Mouse (Mus musculus) liver, embryonic 16.5 days (tissue): ENCODE measurements around the gene Gosr2. TPM values are rescaled to one million over a fixed set of nuclear protein-coding genes. Genes with fewer than 3 reads are reported as not detected.
A peak's percentile ranks its signal among the peaks of the same experiment; 100 is the strongest.

Experiments
- ATAC-seq: fragments of 200-750 bp; cut with Nextera tagmentation; 2 replicates; pipeline ENCODE4 v1.8.0; 2017; ENCODE audit warnings: low read depth, mild to moderate bottlenecking, moderate number of reproducible peaks, moderate library complexity
- H3K27ac ChIP-seq: fragments of 300-500 bp; sonication (generic); 2 replicates; pipeline ENCODE4 v1.5.1; 2014; ENCODE audit warnings: mild to moderate bottlenecking, low read length
- H3K27me3 ChIP-seq: fragments of 300-500 bp; sonication (generic); 2 replicates; pipeline ENCODE4 v1.6.1; 2014; ENCODE audit warnings: low read depth, low read length, mixed read lengths; ENCODE audit not compliant: control insufficient read depth, insufficient read depth
- H3K36me3 ChIP-seq: fragments of 300-500 bp; sonication (generic); 2 replicates; pipeline ENCODE4 v1.6.1; 2014; ENCODE audit warnings: mild to moderate bottlenecking; ENCODE audit not compliant: control insufficient read depth, insufficient read depth
- H3K4me1 ChIP-seq: fragments of 300-500 bp; sonication (generic); 2 replicates; pipeline ENCODE4 v1.6.1; 2014; ENCODE audit warnings: low read depth, low read length, mixed read lengths; ENCODE audit not compliant: control insufficient read depth
- H3K4me2 ChIP-seq: fragments of 300-500 bp; sonication (generic); 2 replicates; pipeline ENCODE4 v1.6.1; 2014; ENCODE audit warnings: low read depth, low read length, mixed read lengths
- H3K4me3 ChIP-seq: fragments of 300-500 bp; sonication (generic); 2 replicates; pipeline ENCODE4 v1.5.1; 2014; ENCODE audit warnings: low read depth, mild to moderate bottlenecking, low read length
- H3K9ac ChIP-seq: fragments of 300-500 bp; sonication (generic); 2 replicates; pipeline ENCODE4 v1.6.1; 2014; ENCODE audit warnings: low read depth, low read length
- H3K9me3 ChIP-seq: fragments of 300-500 bp; sonication (generic); replicated peaks from 2 replicates; pipeline ENCODE4 v1.6.1; 2016; ENCODE audit warnings: low read length; ENCODE audit not compliant: control insufficient read depth
- WGBS: fragments of 180-500 bp; shearing (Covaris S2); extraction: QIAGEN DNeasy Blood & Tissue Kit; methylation state at CpG from one replicate; pipeline ENCODE4 v1.1.7; 2014; ENCODE audit not compliant: insufficient replicate concordance; 5-methylcytosine and 5-hydroxymethylcytosine counted together
- polyA plus RNA-seq: library from polyadenylated mRNA; unstranded; fragments of >200 nt; fragmentation: Nextera tagmentation; extraction: Ambion mirVana; gene quantifications from 2 replicates; pipeline ENCODE4 v1.2.1, GENCODE M21; 2015

Gosr2 gene
- polyA plus RNA-seq, 1 experiment from 2014 or later, result 36.4 TPM

GRCm38 (mm10) chr11:103724331-103724771, 26.7 kb upstream of the Gosr2 start:
- WGBS, result 49% methylated on average over 11 of the region's 11 CpGs
- Histone ChIP-seq H3K4me2 (no peak overlapping the region), H3K27me3 (no peaks in the 10 kb centered on the region), H3K36me3 (no peaks in the 10 kb centered on the region), H3K9me3 (no peaks in the 10 kb centered on the region), H3K27ac (no peak overlapping the region), H3K4me3 (no peak overlapping the region), H3K9ac (no peak overlapping the region), H3K4me1 (no peaks in the 10 kb centered on the region)
- no peak for ATAC-seq

- Histone ChIP-seq H3K4me3 (no peak overlapping the region), H3K9me3 (no peaks in the 10 kb centered on the region), H3K4me2 (no peak overlapping the region), H3K9ac (no peak overlapping the region), H3K27me3 (no peaks in the 10 kb centered on the region), H3K36me3 (no peaks in the 10 kb centered on the region), H3K4me1 (no peaks in the 10 kb centered on the region), H3K27ac (no peak overlapping the region)
- 31% methylated on average over 9 of the region's 9 CpGs for WGBS
- ATAC-seq, result no peak
Observed at GRCm38 (mm10) chr11:103722040-103722481, 24.4 kb upstream of the Gosr2 start.

GRCm38 (mm10) chr11:103721468-103722039, 23.9 kb upstream of the Gosr2 start:
- no peaks in the 10 kb centered on the region for H3K4me1 ChIP-seq
- H3K4me3 ChIP-seq, result no peak overlapping the region
- no peak for ATAC-seq
- H3K4me2 ChIP-seq, result no peak overlapping the region
- no peak overlapping the region for H3K9ac ChIP-seq
- H3K9me3 ChIP-seq, result no peaks in the 10 kb centered on the region
- H3K36me3 ChIP-seq, result no peaks in the 10 kb centered on the region
- no peak overlapping the region for H3K27ac ChIP-seq
- WGBS, result 41% methylated on average over 15 of the region's 15 CpGs
- H3K27me3 ChIP-seq, result no peaks in the 10 kb centered on the region

GRCm38 (mm10) chr11:103719436-103719835, 21.7 kb upstream of the Gosr2 start:
- ATAC-seq, result no peak
- Histone ChIP-seq H3K4me2 (no peak overlapping the region), H3K9ac (no peak overlapping the region), H3K9me3 (no peaks in the 10 kb centered on the region), H3K4me1 (no peaks in the 10 kb centered on the region), H3K27ac (no peak overlapping the region), H3K27me3 (no peaks in the 10 kb centered on the region), H3K4me3 (no peak overlapping the region), H3K36me3 (no peaks in the 10 kb centered on the region)
- WGBS, result 63% methylated on average over 5 of the region's 5 CpGs

GRCm38 (mm10) chr11:103716971-103717370, 19.3 kb upstream of the Gosr2 start:
- no peaks in the 10 kb centered on the region for H3K27me3 ChIP-seq
- WGBS, result 39% methylated on average over 9 of the region's 9 CpGs
- H3K9me3 ChIP-seq, result no peaks in the 10 kb centered on the region
- H3K4me2 ChIP-seq, result no peak overlapping the region
- H3K36me3 ChIP-seq, result no peaks in the 10 kb centered on the region
- no peak overlapping the region for H3K4me3 ChIP-seq
- no peak overlapping the region for H3K9ac ChIP-seq
- no peak overlapping the region for H3K27ac ChIP-seq
- no peaks in the 10 kb centered on the region for H3K4me1 ChIP-seq
- no peak for ATAC-seq

GRCm38 (mm10) chr11:103714074-103714473, 16.4 kb upstream of the Gosr2 start:
- H3K4me2 ChIP-seq, result no peak overlapping the region
- H3K27ac ChIP-seq, result no peak overlapping the region
- no peaks in the 10 kb centered on the region for H3K27me3 ChIP-seq
- H3K9ac ChIP-seq, result no peak overlapping the region
- no peaks in the 10 kb centered on the region for H3K9me3 ChIP-seq
- WGBS, result 64% methylated on average over 2 of the region's 2 CpGs
- no peaks in the 10 kb centered on the region for H3K36me3 ChIP-seq
- H3K4me3 ChIP-seq, result no peak overlapping the region
- no peak for ATAC-seq
- H3K4me1 ChIP-seq, result no peaks in the 10 kb centered on the region

GRCm38 (mm10) chr11:103711851-103712587, 14.3 kb upstream of the Gosr2 start:
- no peak overlapping the region for H3K4me3 ChIP-seq
- H3K9ac ChIP-seq, result no peak overlapping the region
- no peaks in the 10 kb centered on the region for H3K27me3 ChIP-seq
- H3K4me1 ChIP-seq, result no peaks in the 10 kb centered on the region
- H3K9me3 ChIP-seq, result no peaks in the 10 kb centered on the region
- H3K4me2 ChIP-seq, result no peak overlapping the region
- no peaks in the 10 kb centered on the region for H3K36me3 ChIP-seq
- no peak for ATAC-seq
- no peak overlapping the region for H3K27ac ChIP-seq
- 61% methylated on average over 28 of the region's 28 CpGs for WGBS

- no peaks in the 10 kb centered on the region for H3K9me3 ChIP-seq
- H3K27me3 ChIP-seq, result no peaks in the 10 kb centered on the region
- WGBS, result 57% methylated on average over 1 of the region's 1 CpGs
- no peak for ATAC-seq
- H3K4me1 ChIP-seq, result no peaks in the 10 kb centered on the region
- no peaks in the 10 kb centered on the region for H3K36me3 ChIP-seq
- H3K4me3 ChIP-seq, result no peak overlapping the region
- no peak overlapping the region for H3K4me2 ChIP-seq
- H3K27ac ChIP-seq, result no peak overlapping the region
- no peak overlapping the region for H3K9ac ChIP-seq
Observed at GRCm38 (mm10) chr11:103709982-103710381, 12.3 kb upstream of the Gosr2 start.

- no peaks in the 10 kb centered on the region for H3K9me3 ChIP-seq
- 30% methylated on average over 8 of the region's 8 CpGs for WGBS
- H3K36me3 ChIP-seq, result no peaks in the 10 kb centered on the region
- no peak overlapping the region for H3K4me2 ChIP-seq
- H3K4me3 ChIP-seq, result no peak overlapping the region
- no peaks in the 10 kb centered on the region for H3K27me3 ChIP-seq
- H3K4me1 ChIP-seq, result no peaks in the 10 kb centered on the region
- ATAC-seq, result peak; percentile 24; the same call in 1 of the 2 replicates
- no peak overlapping the region for H3K27ac ChIP-seq
- H3K9ac ChIP-seq, result no peak overlapping the region
Observed at GRCm38 (mm10) chr11:103707005-103707404, 9.3 kb upstream of the Gosr2 start.
